Mouse (Mus musculus) cerebellum, adult 2 months (tissue): ENCODE results near the gene Gm4340.
"Not testable (repeated sequence)": the region's sequence is repeated elsewhere in the genome, so short reads cannot be mapped to it uniquely, and the experiment has no call there.

Experiments
- CTCF ChIP-seq: fragments of 200-500 bp; IDR thresholded peaks from 2 replicates; pipeline ENCODE4 v1.5.1; 2011; ENCODE audit warnings: low read depth, mild to moderate bottlenecking, control low read depth, low read length, moderate library complexity, borderline replicate concordance; ENCODE audit not compliant: insufficient read depth
- POLR2A ChIP-seq: fragments of 200-500 bp; IDR thresholded peaks from 2 replicates; pipeline ENCODE4 v1.6.1; 2011; ENCODE audit warnings: low read length, control low read depth, borderline replicate concordance; ENCODE audit not compliant: insufficient read depth

GRCm38 (mm10) chr10:104185233-104185632 is 8.6 kb upstream of the Gm4340 start, which contains the start of gene Gm20765:
- not testable (repeated sequence) for TF ChIP-seq CTCF, POLR2A
